Mouse (Mus musculus): ENCODE results near the gene Ift27.
A peak's percentile ranks its signal among the peaks of the same experiment; 100 is the strongest.

Gene Ift27

GRCm38 (mm10) chr15:78172256-78172898, 1.5 kb downstream of the Ift27 start:
- DNase-seq (ENCODE audit: extremely low spot score, low spot score) = no peak

- DNase-seq (ENCODE audit: extremely low spot score, low spot score) = no peak
Observed at GRCm38 (mm10) chr15:78171651-78172050, 2.3 kb downstream of the Ift27 start.

GRCm38 (mm10) chr15:78170708-78171107, 3.2 kb downstream of the Ift27 start:
- DNase-seq (ENCODE audit: extremely low spot score, low spot score) = no peak

- DNase-seq (ENCODE audit: extremely low spot score, low spot score) = no peak
Observed at GRCm38 (mm10) chr15:78169566-78169965, 4.3 kb downstream of the Ift27 start.

DNA sequence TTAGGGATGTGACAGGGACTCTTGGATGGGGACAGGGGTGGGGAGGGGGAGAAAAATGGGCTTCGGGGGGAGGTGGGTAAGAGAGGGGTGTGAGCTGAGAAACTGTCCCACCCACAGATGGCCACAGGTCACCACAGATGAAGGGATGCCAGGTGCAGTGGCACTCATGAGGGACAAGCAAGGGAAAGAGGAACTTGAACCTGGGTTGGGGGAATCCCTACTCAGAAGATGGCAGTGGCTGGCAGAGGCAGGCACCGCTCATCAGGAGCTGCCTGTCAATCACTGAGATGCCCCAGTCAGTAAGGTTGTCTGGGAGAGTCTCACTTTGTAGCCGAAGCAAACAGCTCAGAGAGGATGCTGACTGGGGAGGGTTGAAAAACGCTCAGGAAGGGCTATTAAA, 8.6 kb downstream of the Ift27 start:
- DNase-seq (ENCODE audit: extremely low spot score, low spot score) = no peak

DNA sequence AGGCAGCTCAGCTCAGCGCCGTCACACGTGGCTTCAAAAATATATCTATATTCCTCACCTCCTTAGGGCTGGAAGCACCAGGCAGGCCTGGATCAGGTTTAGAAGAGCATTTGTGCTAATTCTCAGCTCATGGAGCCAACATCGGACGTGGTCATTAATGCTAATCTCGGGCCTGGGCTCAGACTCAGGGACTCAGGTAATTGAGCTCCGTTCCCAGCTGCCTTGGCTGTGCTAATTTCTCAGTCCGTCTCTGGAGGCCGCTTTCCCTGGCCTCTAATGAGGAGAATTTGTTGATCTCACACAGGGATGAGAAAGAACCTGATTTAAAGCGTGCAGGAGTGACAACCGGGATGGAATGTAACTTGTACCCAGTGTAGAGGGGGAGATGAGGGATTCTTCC, 9.4 kb downstream of the Ift27 start:
- no peak for DNase-seq (ENCODE audit: extremely low spot score, low spot score)

DNA sequence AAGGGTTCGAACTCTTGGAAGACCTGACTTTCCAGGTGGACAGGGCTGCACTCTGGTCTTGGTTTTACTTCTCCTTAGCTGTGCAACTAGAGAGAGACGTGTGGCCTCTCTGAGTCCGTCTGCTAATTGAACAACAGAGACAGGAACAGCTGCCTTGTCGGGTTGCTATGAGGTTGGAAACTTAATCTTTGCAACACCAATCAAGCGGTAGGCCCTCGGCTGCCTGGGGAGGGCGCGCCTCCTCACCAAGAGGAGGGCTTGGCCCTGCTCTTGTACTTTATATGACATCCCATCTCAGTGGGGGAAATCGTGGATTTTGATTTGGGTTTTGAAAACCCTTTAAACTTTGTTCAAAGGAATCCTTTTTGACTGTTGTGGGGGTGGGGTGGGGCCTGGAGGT, 12.0 kb downstream of the Ift27 start:
- DNase-seq (ENCODE audit: extremely low spot score, low spot score) = no peak

DNA sequence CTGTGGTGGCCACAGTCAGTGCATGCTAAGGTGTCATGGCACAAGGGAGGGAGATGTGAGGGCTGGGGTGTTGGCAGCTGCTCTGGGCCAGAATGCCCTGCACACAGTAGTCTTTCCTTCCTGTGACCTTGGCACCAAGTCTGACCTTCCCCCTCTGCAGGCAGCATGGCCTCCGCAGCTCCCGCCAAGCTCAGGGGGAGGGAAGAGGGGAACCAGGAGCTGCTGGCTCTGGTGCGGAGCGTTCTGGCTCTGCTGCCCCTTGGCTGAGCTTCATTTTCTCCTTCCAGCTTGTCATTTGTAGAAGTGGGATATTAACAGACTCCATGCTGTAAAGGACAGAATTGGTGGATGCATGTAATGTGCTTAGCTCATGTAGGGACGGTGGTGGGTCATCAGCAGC, 15.6 kb downstream of the Ift27 start:
- no peak for DNase-seq (ENCODE audit: extremely low spot score, low spot score)

DNA sequence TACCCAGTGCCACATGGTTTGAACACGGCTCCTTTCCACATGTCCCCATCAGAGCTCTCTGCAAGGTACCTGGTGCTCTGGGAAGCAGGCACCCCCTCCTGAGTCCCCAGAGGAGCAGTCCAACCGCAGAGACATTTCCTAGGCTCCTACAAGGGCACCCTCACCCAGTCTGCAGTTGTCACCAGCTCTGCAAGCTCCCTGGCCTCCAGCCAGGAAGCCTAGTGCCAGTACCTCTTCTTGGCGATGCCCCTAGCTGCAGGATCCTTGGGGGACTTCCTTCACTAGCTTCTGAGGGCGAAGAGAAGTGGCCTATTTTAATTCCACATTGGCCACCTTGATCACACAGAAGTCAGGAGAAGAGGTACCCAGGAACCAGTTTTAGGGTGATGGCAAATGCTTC, 16.1 kb downstream of the Ift27 start:
- no peak for DNase-seq (ENCODE audit: extremely low spot score, low spot score)

DNA sequence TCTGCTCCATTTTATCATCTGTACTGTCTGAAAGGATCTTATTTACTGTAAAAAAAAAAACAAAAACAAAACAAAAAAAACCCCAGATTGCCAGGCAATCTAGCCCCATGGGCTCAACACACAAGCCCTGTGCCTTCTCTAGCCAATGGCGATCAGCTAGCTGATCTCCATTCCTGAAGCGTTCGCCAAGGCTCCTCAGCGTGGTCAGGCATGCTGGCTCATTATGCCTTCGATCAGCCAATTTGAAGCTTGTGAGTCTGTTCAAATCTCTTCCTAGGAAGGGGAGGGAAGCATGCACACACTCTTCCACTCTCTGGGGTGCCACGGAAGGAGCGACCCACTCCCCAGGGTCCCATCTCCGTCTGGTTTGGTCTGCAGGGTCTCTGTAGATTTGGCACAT, 16.6 kb downstream of the Ift27 start:
- DNase-seq (ENCODE audit: extremely low spot score, low spot score) = no peak

DNA sequence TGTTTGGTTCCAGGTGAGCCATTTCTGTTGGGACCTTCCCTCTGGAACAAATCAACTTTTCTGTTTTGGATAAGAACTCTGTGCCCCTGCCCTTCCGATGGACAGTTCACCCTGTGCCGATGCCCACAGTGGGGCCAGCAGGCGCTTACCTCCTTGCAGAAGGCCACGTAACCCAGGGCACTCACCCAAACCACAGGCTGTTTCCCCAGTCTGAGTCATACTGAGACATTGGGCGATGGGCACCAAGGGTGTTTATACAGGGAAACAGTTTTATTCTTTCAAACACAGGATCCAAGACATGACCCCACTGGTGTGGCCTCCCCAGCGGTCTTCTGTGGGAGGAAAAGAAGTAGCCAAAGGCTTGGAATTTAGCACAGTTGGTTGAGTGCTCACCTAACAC, 18.5 kb downstream of the Ift27 start:
- no peak for DNase-seq (ENCODE audit: extremely low spot score, low spot score)

- DNase-seq (ENCODE audit: extremely low spot score, low spot score) = no peak
Observed at GRCm38 (mm10) chr15:78153045-78153775, 20.7 kb downstream of the Ift27 start.

- DNase-seq (ENCODE audit: extremely low spot score, low spot score) = no peak
Observed at GRCm38 (mm10) chr15:78148565-78148964, 25.3 kb downstream of the Ift27 start.

GRCm38 (mm10) chr15:78140226-78140625, 33.7 kb downstream of the Ift27 start:
- no peak for DNase-seq (ENCODE audit: extremely low spot score, low spot score)

DNA sequence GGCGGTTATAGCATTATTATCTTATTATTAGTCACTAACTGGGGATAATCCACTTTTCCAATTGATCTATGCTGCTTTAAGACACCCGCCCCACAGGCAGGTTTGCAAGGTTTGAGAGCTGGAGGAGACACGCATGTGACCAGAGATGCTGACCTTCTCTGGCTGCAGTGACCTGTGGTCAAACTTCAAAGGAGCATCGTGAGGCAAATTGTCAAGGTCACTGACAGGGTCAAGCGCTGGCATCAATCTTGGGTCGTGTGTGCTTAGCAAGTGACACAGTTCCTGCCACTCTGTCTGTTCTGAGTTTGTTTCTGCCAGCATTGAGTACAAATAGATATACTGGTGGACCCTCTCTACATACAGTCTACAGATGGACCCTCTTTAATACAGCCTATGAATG, 39.3 kb downstream of the Ift27 start:
- DNase-seq (ENCODE audit: extremely low spot score, low spot score) = peak; percentile 47

DNA sequence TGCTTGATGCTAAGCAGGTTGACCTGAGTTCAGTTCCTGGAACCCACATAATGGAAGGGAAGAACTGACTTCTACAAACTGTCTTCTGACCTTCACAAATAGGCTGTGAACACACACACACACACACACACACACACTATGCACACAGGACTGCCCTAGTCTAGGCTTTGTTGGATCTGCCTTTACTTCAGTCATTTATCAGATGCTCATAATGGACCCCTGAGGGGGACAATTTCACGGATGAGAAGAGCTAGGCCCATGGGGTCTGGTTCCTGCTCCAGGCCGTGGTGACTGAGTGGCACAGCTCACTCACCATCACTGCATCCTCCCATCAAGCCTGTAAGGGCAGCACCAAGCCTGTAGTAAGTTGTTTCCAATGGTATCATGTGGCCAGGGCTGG, 40.5 kb downstream of the Ift27 start:
- peak; percentile 21 for DNase-seq (ENCODE audit: extremely low spot score, low spot score)

GRCm38 (mm10) chr15:78119704-78120103, 54.2 kb downstream of the Ift27 start, which contains the start of gene Cacng2:
Gene Cacng2 (minus strand): TSS chr15:78120028.
- peak; percentile 99 for DNase-seq (ENCODE audit: extremely low spot score, low spot score)

GRCm38 (mm10) chr15:78119248-78119647, 54.7 kb downstream of the Ift27 start:
- no peak for DNase-seq (ENCODE audit: extremely low spot score, low spot score)

DNA sequence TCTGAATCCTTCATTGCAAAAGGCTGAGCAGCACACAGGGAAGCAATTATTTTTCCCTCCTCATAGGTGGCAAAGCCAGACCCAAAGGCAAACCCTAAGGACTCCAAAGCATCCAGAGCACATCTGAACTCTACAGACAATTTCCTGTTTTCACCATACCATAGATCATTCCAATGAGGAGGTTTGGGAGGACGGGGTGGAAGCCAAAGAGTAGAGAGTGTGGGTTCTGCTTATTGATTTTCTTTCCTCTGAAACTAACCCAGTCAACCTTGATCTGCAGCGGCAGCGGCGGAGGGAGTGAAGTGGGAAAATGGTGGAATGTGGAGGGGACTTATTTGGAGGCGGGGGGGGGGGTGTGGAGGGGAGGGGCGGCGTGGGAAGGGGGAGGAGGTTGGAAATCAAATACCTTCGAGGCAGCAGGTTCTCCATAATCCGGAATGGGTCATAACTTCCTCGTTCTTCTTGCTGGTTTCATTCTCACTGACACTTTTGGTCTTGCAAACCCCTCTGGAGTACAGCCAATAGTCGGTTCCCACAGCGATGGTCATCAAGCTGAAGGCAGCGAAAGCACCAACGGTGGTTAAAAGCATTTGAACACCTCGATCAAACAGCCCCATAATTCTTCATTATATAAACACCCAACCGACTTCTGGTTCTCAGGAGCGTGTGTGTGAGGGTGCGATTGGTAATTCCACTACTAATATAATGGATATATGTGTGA, 55.5 kb downstream of the Ift27 start:
- no peak for DNase-seq (ENCODE audit: extremely low spot score, low spot score)

DNA sequence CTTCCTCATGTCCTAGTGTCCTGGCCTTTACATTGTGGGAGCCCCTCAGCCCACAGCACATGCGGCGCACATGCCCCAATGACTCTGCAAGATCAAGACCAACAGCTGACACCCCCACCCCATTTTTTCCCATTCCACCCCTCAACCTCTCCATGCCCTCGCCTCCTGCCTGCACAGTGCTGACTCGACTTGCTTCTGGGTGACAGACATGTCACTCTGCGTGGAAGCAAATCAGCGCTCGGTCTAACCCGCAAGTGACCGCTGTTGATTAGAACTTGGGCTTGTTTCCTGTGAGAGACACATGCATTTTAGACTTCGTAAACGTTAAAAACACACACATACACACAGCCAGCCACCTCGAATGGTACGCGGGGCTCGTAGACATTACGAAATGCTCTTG, 56.2 kb downstream of the Ift27 start:
- DNase-seq (ENCODE audit: extremely low spot score, low spot score) = no peak

DNA sequence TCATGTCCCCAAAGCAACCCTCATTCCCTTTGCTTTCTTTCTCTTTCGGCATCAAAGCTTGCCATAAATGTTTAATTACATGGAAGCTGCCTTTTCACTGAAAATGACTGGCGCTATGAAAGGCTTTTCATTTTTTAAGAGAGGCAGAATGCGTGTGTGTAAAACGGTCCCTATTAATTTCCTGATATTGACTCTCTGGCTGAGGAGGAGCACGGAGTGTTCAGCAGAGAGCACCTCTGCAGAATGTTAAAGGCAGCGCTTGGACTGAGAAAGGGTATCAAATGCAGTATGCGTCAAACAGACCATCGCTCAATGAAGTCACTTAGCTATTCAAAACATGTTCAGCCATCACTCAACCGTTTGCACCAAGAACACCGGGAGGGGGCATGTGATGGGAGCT, 57.0 kb downstream of the Ift27 start:
- no peak for DNase-seq (ENCODE audit: extremely low spot score, low spot score)

GRCm38 (mm10) chr15:78116244-78116643, 57.7 kb downstream of the Ift27 start:
- DNase-seq (ENCODE audit: extremely low spot score, low spot score) = no peak

Measured in neural tube, embryonic 10.5 days (tissue).